Mouse (Mus musculus): ENCODE data around the gene Olfr130.

- TF ChIP-seq ZC3H11A (IDR thresholded peaks at IDR 0.05; ENCODE audit: borderline replicate concordance, low read depth, low read length) = peak; percentile 70; the same call in 1 of the 2 replicates
- no peak for TF ChIP-seq ZNF384 (IDR thresholded peaks at IDR 0.05; ENCODE audit: low read depth, low read length)
- no peak for TF ChIP-seq MAFK (IDR thresholded peaks at IDR 0.05; ENCODE audit: insufficient read depth, low read depth, low read length)
- no peak for TF ChIP-seq CHD2 (IDR thresholded peaks at IDR 0.05; ENCODE audit: low read depth, low read length)
- TF ChIP-seq HCFC1 (IDR thresholded peaks at IDR 0.05; ENCODE audit: borderline replicate concordance, insufficient read depth, low read length) = no peak
These were observed 37.4 kb upstream of the Olfr130 start for GRCm38 (mm10) chr17:38026297-38026696.

Data from ES-E14 (cell line).